Mouse (Mus musculus) midbrain, postnatal 0 days (tissue): ENCODE results near the gene Cbx4. TPM values are rescaled to one million over a fixed set of nuclear protein-coding genes. Genes with fewer than 3 reads are reported as not detected.

Experiments used
- ATAC-seq: fragments of 200-750 bp; cut with Nextera tagmentation; 2 replicates; pipeline ENCODE4 v1.8.0; 2017; ENCODE audit warnings: moderate number of reproducible peaks, mild to moderate bottlenecking, moderate TSS enrichment, moderate library complexity; ENCODE audit not compliant: low FRiP score
- DNase-seq: peaks from one replicate; pipeline ENCODE4 v3.0.0-alpha.2; 2015; ENCODE audit warnings: low spot score
- H3K27ac ChIP-seq: fragments of 300-500 bp; sonication (generic); 2 replicates; pipeline ENCODE4 v1.5.1; 2014; ENCODE audit warnings: low read depth, mild to moderate bottlenecking, low read length, mixed read lengths
- H3K27me3 ChIP-seq: fragments of 300-500 bp; sonication (generic); 2 replicates; pipeline ENCODE4 v1.6.1; 2014; ENCODE audit warnings: low read length, control low read depth, mixed read lengths; ENCODE audit not compliant: insufficient read depth
- H3K36me3 ChIP-seq: fragments of 300-500 bp; sonication (generic); 2 replicates; pipeline ENCODE4 v1.6.1; 2014; ENCODE audit warnings: low read length, control low read depth, mixed read lengths; ENCODE audit not compliant: insufficient read depth
- H3K4me1 ChIP-seq: fragments of 300-500 bp; sonication (generic); 2 replicates; pipeline ENCODE4 v1.6.1; 2014; ENCODE audit warnings: mild to moderate bottlenecking, control low read depth, antibody characterized with exemption, low read length, mixed read lengths; ENCODE audit not compliant: insufficient read depth
- H3K4me2 ChIP-seq: fragments of 300-500 bp; sonication (generic); 2 replicates; pipeline ENCODE4 v1.6.1; 2014; ENCODE audit warnings: low read depth, mild to moderate bottlenecking, low read length, mixed read lengths; ENCODE audit not compliant: poor library complexity, severe bottlenecking
- H3K4me3 ChIP-seq: fragments of 300-500 bp; sonication (generic); 2 replicates; pipeline ENCODE4 v1.5.1; 2014; ENCODE audit warnings: low read depth, mild to moderate bottlenecking, low read length, moderate library complexity
- H3K9ac ChIP-seq: fragments of 300-500 bp; sonication (generic); replicated peaks from 2 replicates; pipeline ENCODE4 v1.6.1; 2014; ENCODE audit warnings: mild to moderate bottlenecking, low read length, moderate library complexity, mixed read lengths; ENCODE audit not compliant: poor library complexity, severe bottlenecking
- H3K9me3 ChIP-seq: fragments of 300-500 bp; sonication (generic); 2 replicates; pipeline ENCODE4 v1.6.1; 2016; ENCODE audit warnings: low read length, control low read depth
- CTCF ChIP-seq: IDR thresholded peaks from 2 replicates; pipeline ENCODE4 v1.5.1; 2016; ENCODE audit warnings: antibody characterized with exemption, mild to moderate bottlenecking
- WGBS: fragments of 180-500 bp; shearing (Covaris S2); extraction: QIAGEN DNeasy Blood & Tissue Kit; methylation state at CpG from one replicate; pipeline ENCODE4 v1.1.7; 2014; 5-methylcytosine and 5-hydroxymethylcytosine counted together
- polyA plus RNA-seq: library from polyadenylated mRNA; unstranded; fragments of >200 nt; fragmentation: Nextera tagmentation; extraction: Ambion mirVana; gene quantifications from 2 replicates; pipeline ENCODE4 v1.2.1, GENCODE M21; 2015
- total RNA-seq: library from RNA; depleted of rRNA; stranded (reverse); fragments of >200 nt; gene quantifications from 2 replicates; pipeline ENCODE4 v1.2.3, GENCODE M21; 2014

Cbx4 gene
- total and polyA plus RNA-seq, 2 experiments from 2014 or later, result 30.5 to 53.4 TPM

- no peak for DNase-seq
- 65% methylated on average over 6 of the region's 6 CpGs for WGBS
- Histone ChIP-seq H3K4me2 (no peak overlapping the region), H3K27me3 (no peaks in the 10 kb centered on the region), H3K4me3 (no peak overlapping the region), H3K36me3 (0 out of 2 replicates have a peak, but pooled peaks cover 4% of the 10 kb centered on the region), H3K9ac (no peak overlapping the region), H3K9me3 (no peaks in the 10 kb centered on the region), H3K4me1 (0 out of 2 replicates have a peak, but pooled peaks cover 4% of the 10 kb centered on the region), H3K27ac (no peak overlapping the region)
- ATAC-seq, result no peak
- no peak for TF ChIP-seq CTCF
Measured at GRCm38 (mm10) chr11:119073876-119074433, 12.1 kb downstream of the Cbx4 start.

- H3K4me2 ChIP-seq, result no peak overlapping the region
- no peak for DNase-seq
- no peaks in the 10 kb centered on the region for H3K4me1 ChIP-seq
- TF ChIP-seq CTCF, result no peak
- no peaks in the 10 kb centered on the region for H3K27me3 ChIP-seq
- H3K27ac ChIP-seq, result no peak overlapping the region
- H3K4me3 ChIP-seq, result no peak overlapping the region
- H3K36me3 ChIP-seq, result 0 out of 2 replicates have a peak, but pooled peaks cover 4% of the 10 kb centered on the region
- no peaks in the 10 kb centered on the region for H3K9me3 ChIP-seq
- no peak for ATAC-seq
- WGBS, result 74% methylated on average over 6 of the region's 6 CpGs
- H3K9ac ChIP-seq, result no peak overlapping the region
Measured at GRCm38 (mm10) chr11:119072986-119073385, 13.0 kb downstream of the Cbx4 start.

GRCm38 (mm10) chr11:119072239-119072638 is 13.8 kb downstream of the Cbx4 start:
- Histone ChIP-seq H3K36me3 (0 out of 2 replicates have a peak, but pooled peaks cover 4% of the 10 kb centered on the region), H3K9ac (no peak overlapping the region), H3K4me2 (no peak overlapping the region), H3K27me3 (no peaks in the 10 kb centered on the region), H3K4me3 (no peak overlapping the region), H3K9me3 (no peaks in the 10 kb centered on the region), H3K27ac (no peak overlapping the region), H3K4me1 (no peaks in the 10 kb centered on the region)
- ATAC-seq (no peak), DNase-seq (no peak)
- no peak for TF ChIP-seq CTCF
- WGBS, result 86% methylated on average over 7 of the region's 7 CpGs

- Histone ChIP-seq H3K9me3 (no peaks in the 10 kb centered on the region), H3K4me2 (no peak overlapping the region), H3K36me3 (no peaks in the 10 kb centered on the region), H3K4me1 (no peaks in the 10 kb centered on the region), H3K4me3 (no peak overlapping the region), H3K9ac (no peak overlapping the region), H3K27me3 (no peaks in the 10 kb centered on the region), H3K27ac (no peak overlapping the region)
- no peak for TF ChIP-seq CTCF
- DNase-seq (no peak), ATAC-seq (no peak)
- WGBS, result 75% methylated on average over 8 of the region's 8 CpGs
Measured at GRCm38 (mm10) chr11:119066841-119067240, 19.2 kb downstream of the Cbx4 start.

GRCm38 (mm10) chr11:119059256-119059655 is 26.8 kb downstream of the Cbx4 start:
- Histone ChIP-seq H3K36me3 (no peaks in the 10 kb centered on the region), H3K9me3 (no peaks in the 10 kb centered on the region), H3K4me1 (peaks cover 32% of the 10 kb centered on the region), H3K4me2 (0 out of 2 replicates have a peak overlapping the region, but pooled peaks have one; percentile 38), H3K9ac (no peak overlapping the region), H3K27me3 (peaks cover 11% of the 10 kb centered on the region), H3K4me3 (no peak overlapping the region), H3K27ac (no peak overlapping the region)
- ATAC-seq (no peak), DNase-seq (no peak)
- no peak for TF ChIP-seq CTCF
- 25% methylated on average over 3 of the region's 3 CpGs for WGBS
